Mouse (Mus musculus): ENCODE results near the gene Gm6526.
"Not testable (repeated sequence)": the region's sequence is repeated elsewhere in the genome, so short reads cannot be mapped to it uniquely, and the experiment has no call there.

The Gm6526 gene

GRCm38 (mm10) chr14:43747566-43747965, at the start of gene Gm6526:
Gene Gm6526, plus strand, starts transcription at chr14:43747866.
- DNase-seq, result not testable (repeated sequence)

GRCm38 (mm10) chr14:43727385-43727784, 20.3 kb upstream of the Gm6526 start, which contains the start of gene Gm16506:
Gene Gm16506, minus strand, starts transcription at chr14:43727485.
- not testable (repeated sequence) for DNase-seq

- DNase-seq, result not testable (repeated sequence)
Observed at GRCm38 (mm10) chr14:43784645-43785044, 37.0 kb downstream of the Gm6526 start, which contains the start of gene Gm8180. Gene Gm8180, minus strand, starts transcription at chr14:43784745.

- not testable (repeated sequence) for DNase-seq
Observed at GRCm38 (mm10) chr14:43793811-43794210, 46.1 kb downstream of the Gm6526 start.

GRCm38 (mm10) chr14:43796069-43796904, 48.6 kb downstream of the Gm6526 start:
- DNase-seq, result no peak

- DNase-seq, result not testable (repeated sequence)
Observed at GRCm38 (mm10) chr14:43796905-43797470, 49.3 kb downstream of the Gm6526 start.

- DNase-seq, result not testable (repeated sequence)
Observed at GRCm38 (mm10) chr14:43804435-43804834, 56.8 kb downstream of the Gm6526 start.
